Mouse (Mus musculus) inflammation-experienced regulatory T-cells, adult 6 months (primary cell): ENCODE results near the gene P4ha1. TPM values are rescaled to one million over a fixed set of nuclear protein-coding genes. Genes with fewer than 3 reads are reported as not detected.
"Not testable (repeated sequence)": the region's sequence is repeated elsewhere in the genome, so short reads cannot be mapped to it uniquely, and the experiment has no call there.

ENCODE experiments used
- ATAC-seq: one replicate; pipeline ENCODE4 v1.8.0; 2017
- polyA plus RNA-seq, 3 experiments: library from polyadenylated mRNA; unstranded; fragments of 100-300 nt; shearing (Covaris generic); gene quantifications; one replicate each; pipeline ENCODE4 v1.2.1; 2017

Gene P4ha1
- polyA plus RNA-seq, result 10 to 100 TPM; 14.8 to 36.1 (median 28.0) TPM

GRCm38 (mm10) chr10:59323100-59323487 lies at the start of gene P4ha1:
Gene P4ha1, plus strand, starts transcription at chr10:59323296.
- peak; percentile 87 for ATAC-seq

DNA sequence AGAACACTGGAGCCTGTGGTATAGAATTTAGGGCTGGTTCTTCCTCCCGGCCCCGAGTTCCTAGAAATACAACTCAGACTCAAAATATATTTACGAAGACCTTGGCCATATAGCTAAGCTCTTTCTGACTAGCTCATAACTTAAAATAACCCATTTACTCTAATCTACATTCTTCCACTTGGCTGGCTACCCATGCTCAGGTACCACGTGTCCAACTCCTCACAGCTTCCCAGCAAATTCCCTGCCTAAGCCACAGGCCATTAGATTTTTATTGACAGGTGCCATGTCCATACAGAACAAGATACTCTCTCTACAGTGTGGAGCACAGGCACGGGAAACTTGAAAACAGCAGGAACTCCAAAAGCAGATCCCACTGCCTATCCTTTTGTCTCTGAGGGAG lies 47.4 kb upstream of the P4ha1 start:
- ATAC-seq, result no peak

DNA sequence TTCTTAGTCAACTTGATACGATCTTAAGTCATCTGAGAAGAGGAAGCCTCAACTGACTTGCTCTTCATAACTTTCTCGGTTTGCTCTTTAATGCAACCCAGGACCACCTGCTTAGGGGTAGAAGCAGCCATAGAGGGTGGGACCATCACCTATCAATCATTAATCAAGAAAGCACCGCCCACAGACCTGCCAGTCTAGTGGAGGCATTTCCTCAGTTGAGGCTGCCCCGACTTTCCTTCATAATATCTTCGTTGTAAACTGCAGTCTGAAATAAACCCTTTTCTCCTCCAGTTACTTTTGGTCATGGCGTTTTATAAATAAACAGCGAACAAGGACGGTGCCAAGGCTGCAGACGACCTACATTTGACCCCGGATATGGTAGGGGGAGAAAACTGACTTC lies 46.0 kb upstream of the P4ha1 start:
- ATAC-seq, result no peak

- no peak for ATAC-seq
Observed at GRCm38 (mm10) chr10:59277729-59278475, 45.2 kb upstream of the P4ha1 start.

DNA sequence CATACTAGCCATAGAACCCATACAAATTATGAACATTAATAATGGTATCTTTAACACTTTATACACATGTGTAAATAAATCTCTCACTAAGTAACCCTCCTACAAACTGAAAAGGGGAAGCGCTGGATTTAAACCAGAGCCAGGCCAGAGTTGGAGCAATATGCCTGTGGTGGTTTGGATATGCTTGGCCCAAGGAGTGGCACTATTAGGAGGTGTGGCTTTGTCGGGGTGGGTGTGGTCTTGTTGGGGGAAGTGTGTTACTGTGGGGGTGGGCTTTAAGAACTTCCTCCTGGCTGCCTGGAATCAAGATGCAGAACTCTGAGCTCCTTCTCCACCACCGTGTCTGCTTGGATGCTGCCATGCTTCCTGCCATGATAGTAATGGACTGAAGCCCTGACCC lies 39.9 kb upstream of the P4ha1 start:
- no peak for ATAC-seq

- ATAC-seq, result no peak
Observed at GRCm38 (mm10) chr10:59283749-59284148, 39.3 kb upstream of the P4ha1 start.

- no peak for ATAC-seq
Observed at GRCm38 (mm10) chr10:59285530-59285929, 37.6 kb upstream of the P4ha1 start.

- no peak for ATAC-seq
Observed at GRCm38 (mm10) chr10:59287251-59287650, 35.8 kb upstream of the P4ha1 start.

- ATAC-seq, result no peak
Observed at GRCm38 (mm10) chr10:59287662-59288061, 35.4 kb upstream of the P4ha1 start.

DNA sequence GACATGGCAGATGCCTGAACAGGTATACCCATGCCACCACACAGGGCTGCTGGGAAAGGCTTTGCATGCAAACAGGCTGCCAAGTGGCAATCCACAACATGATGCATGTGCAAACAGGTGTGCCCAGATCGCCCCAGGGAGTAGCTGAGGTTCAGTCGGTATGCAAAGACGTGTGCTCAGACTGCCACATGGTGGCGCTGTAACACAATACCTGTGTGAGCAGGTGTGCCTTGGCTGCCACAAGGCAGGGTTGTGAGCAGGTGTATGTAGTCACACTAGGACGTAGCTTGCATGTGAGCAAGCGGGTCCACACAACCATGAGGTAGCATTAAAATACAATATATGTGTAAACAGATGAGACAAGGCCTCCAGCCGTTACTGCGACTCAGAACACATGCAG lies 34.0 kb upstream of the P4ha1 start:
- no peak for ATAC-seq

GRCm38 (mm10) chr10:59291536-59291935 lies 31.6 kb upstream of the P4ha1 start:
- no peak for ATAC-seq

DNA sequence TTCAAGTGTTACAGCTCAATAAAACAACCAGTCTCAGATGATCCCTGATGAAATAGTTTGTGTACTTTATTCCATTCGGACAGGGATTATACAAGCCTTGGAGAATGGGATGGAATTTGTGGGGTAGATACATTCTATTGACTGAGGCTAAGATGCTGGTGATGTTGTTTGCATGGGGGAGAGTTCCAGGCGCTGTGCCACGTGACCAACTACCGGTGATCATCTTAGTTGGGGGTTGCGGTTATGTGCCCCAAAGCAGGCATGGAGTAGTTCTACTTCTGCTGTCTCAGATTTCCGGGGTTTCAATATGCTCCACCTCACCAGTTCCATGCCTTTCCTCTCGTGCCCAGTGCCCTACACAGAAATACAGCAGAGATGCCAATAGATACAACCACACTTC lies 31.0 kb upstream of the P4ha1 start:
- ATAC-seq, result no peak

DNA sequence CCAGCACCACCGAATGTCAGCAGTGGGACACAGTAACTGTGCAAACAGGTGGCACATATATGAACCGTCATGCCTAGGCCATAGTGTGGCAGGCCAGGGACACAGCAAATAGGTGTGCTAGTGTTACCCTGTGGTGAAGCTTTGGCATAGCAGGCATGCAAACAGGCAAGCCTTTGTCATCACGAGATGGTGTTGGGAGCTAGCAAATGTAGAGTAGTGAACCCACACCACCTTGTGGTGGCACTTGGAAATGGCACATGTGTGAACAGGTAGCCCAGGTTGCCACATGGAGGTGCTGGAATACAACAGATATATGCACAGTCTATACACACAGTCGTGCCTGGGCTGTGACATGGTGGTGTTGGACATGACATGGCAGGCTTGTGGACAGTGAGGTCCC lies 30.5 kb upstream of the P4ha1 start:
- peak; percentile 49 for ATAC-seq

- ATAC-seq, result peak; percentile 51
Observed at GRCm38 (mm10) chr10:59295241-59295811, 27.8 kb upstream of the P4ha1 start.

DNA sequence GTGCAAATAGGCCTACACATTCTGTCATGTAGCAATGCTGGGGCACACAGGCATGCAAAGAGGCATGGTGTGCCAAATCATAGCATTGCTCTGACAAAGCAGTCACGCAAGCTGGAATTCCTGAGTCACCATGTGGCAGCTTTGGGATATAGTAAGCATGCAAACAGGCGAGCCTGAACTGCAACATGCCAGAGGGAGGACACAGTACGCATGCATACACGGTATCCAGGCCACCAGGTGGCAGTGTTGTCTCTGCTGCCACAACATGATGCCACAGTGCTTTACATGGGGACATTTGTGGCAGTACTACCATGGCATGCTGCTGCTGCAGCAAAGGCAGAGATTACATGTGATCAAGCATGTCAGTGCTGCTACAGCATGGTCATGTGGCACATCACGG lies 26.8 kb upstream of the P4ha1 start:
- peak; percentile 74 for ATAC-seq

DNA sequence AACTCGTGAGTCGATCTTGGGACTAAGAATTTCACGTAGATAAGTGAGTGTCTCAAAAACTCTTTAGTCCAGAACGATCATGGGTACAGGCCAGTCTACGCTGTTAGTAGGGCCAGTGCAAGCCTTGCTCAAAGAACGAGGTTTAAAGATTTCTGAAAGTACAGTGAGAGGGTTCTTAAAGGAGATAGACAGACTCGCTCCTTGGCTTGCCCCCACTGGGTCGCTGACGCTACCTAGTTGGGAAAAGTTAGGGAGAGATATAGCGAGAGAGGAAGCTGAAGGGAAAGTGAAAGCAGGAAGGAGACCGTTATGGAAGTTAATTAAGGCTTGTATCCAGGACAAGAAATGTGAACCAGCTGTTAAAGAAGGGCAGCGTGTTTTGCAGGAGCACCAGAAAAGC lies 20.4 kb upstream of the P4ha1 start:
- ATAC-seq, result not testable (repeated sequence)

DNA sequence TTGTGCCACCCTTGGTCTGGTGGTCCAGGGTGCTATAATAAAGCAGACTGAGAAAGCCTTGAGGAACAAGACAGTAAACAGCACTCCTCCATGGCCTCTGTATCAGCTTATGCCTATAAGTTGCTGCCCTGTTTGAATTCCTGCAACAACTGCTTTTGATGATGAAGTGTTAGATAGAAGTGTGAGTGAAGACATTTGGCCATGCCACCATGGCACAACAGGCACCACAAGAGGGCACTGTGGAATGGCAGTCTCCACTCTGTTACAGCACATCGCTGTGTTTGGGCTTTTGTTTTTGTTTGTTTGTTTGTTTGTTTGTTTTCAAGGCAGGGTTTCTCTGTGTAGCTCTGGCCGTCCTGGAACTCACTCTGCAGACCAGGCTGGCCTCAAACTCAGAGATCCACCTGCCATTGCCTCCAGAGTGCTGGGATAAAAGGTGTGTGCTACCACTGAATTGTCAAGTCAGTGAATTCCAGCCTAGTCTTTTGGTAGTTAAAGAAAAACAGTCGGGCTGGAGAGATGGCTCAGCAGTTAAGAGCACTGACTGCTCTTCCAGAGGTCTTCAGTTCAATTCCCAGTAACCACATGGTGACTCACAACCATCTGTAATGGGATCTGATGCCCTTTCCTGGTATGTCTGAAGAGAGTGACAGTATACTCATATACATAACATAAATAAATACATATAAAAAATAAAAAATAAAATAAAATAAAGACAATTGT lies 13.9 kb upstream of the P4ha1 start:
- peak; percentile 58 for ATAC-seq

GRCm38 (mm10) chr10:59310124-59310523 lies 13.0 kb upstream of the P4ha1 start:
- no peak for ATAC-seq

GRCm38 (mm10) chr10:59310691-59311457 lies 12.2 kb upstream of the P4ha1 start:
- no peak for ATAC-seq

DNA sequence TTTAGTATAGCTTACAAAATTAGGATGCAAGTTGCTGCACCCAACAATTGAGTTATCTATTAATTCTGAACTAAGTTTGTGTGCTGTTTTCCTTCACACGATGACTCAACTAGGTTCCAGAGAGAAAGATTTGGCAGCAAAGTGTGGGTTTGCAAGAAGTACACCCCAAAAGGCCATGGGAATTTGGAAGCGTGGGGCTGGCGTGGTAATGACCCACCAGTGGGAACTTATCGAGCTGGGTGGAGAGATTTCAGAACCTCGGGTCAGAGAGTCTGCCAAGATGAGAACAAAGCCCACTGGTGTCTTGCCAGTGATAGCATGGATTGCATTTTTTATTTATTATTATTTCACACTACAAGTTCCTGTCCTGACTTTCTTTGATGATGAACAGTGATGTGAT lies 11.2 kb upstream of the P4ha1 start:
- no peak for ATAC-seq

- ATAC-seq, result no peak
Observed at GRCm38 (mm10) chr10:59321112-59321511, 2.0 kb upstream of the P4ha1 start.

DNA sequence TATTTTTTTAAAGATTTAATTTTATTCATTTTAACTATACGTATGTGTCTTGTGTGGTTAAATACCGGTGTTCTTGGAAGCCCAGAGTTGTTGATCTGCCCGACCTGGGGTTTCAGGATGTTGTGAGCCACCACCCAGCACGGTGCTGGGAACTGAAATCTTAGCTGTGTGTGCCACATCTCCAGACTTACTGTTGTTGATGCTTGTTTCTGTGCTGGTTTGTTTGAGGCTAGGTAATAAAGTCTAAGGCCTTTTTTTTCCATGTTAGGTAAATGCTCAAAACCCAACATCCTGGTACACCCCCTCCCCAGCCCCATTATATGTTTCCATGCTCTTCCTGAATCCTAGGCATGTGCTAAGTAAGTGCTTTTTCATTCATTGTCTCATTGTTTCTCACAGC lies 825 bp upstream of the P4ha1 start:
- peak; percentile 7 for ATAC-seq
